Mouse (Mus musculus) ES-Bruce4 (cell line): ENCODE results near the gene Cdh6.

Source experiments
- CTCF ChIP-seq: IDR thresholded peaks from one replicate; pipeline ENCODE4 v1.8.1; 2011; ENCODE audit warnings: low read depth, low read length
- POLR2A ChIP-seq: IDR thresholded peaks from one replicate; pipeline ENCODE4 v1.8.1; 2011; ENCODE audit warnings: low read length; ENCODE audit not compliant: insufficient read depth

- TF ChIP-seq CTCF (no peak), POLR2A (no peak)
Measured at GRCm38 (mm10) chr15:13034436-13034835, 139.0 kb downstream of the Cdh6 start.
